Mouse (Mus musculus) megakaryocyte, embryonic 14.5 days (primary cell): ENCODE data around the gene Flt1.

Experiments
- FLI1 ChIP-seq: IDR thresholded peaks from 2 replicates; pipeline ENCODE4 v1.6.1; 2012; ENCODE audit warnings: low read length, inconsistent platforms, mixed read lengths
- GATA1 ChIP-seq: IDR thresholded peaks from 3 replicates; pipeline ENCODE4 v1.6.1; 2012; ENCODE audit warnings: mixed read lengths, low read length, inconsistent platforms, borderline replicate concordance

GRCm38 (mm10) chr5:147749972-147750371, 24.2 kb upstream of the Flt1 start:
- TF ChIP-seq FLI1 = no peak
- TF ChIP-seq GATA1 = no peak
